Mouse (Mus musculus): ENCODE results near the gene Lypd6b. TPM values are rescaled to one million over a fixed set of nuclear protein-coding genes. Genes with fewer than 3 reads are reported as not detected.

The Lypd6b gene
- polyA plus RNA-seq (2012; rRNA removed): 16.2 and 17.1 TPM in 2 replicates

DNA sequence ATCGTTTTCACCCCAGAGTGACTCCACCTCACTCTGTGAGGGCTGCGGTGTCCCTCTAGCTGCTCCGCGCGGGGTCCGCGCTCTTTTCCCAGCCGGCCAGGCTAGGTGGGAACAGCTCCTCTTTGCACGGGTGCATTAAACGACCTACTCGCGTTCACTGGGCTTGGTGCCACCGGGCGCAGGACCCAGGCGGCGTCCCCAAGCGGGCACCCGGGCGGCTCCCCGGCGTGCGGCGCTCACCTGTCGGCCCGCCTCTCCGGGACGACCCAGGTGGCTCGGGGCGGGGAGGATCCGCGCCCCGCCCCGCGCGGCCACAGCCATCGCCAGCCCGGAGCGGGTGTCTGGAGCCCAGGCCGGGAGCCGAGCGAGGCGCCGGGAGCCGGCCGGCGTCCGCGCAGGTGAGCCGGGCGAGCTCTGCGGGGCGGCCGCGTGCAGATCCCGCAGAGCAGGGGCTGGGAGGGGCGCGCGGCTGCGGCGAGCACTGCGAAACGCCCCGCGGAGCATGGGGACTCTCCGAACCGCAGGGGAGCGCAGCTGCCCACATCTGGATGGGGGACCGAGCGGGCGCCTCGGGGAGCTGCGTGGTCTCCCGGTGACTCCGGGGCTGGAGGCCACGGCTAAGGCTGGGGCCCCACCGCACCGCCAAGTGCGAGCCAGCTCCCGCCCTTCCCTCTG, at the start of gene Lypd6b:
TSS of gene Lypd6b (plus strand) at position 313 of the 675 bp plus-strand sequence.

Other genes with a start within 250 kb of the Lypd6b start
- gene Kif5c, start 168.4 kb upstream of the Lypd6b start, polyA plus RNA-seq (2012; rRNA removed): 199 and 210 TPM in 2 replicates

All from central nervous system, embryonic 18 days (tissue).